Mouse (Mus musculus): Measurements from ENCODE around the gene Kif1b. TPM values are rescaled to one million over a fixed set of nuclear protein-coding genes. Genes with fewer than 3 reads are reported as not detected.
A peak's percentile ranks its signal among the peaks of the same experiment; 100 is the strongest.

Kif1b gene
- polyA plus RNA-seq, 1 experiment from 2014 or later, result 41.6 TPM

DNA sequence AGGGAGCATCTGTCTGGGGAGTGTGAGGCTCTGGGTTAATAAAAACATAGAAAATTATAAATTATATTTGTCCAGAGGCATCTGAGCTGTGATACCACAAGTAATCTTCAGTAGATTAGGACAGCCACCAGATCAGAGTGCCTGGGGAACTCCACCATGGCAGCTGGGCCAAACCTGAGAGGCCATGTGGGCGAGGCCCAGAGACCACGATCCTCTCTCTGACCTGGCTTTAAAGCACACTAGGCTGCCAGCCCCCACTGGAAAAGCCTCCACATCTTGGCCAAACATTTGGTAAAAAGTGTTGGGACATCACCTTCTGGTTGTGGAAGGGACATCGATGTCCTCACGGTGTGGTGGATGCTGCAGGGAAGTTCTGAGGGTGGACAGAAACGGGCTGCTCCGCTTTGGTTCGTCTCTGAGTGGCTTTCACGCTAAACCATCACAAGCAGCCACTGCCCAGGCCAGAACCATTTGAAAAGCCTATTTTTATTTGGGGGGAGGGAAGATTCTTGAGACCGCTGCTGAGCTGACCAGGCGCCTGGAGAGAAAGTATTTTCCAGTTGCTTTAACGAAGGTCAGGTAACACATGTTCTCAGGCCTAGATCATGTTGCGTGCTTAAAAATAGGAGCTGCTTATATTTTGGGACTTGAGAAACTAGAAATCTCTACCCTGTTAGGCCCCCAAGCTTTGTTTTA, 6.2 kb upstream of the Kif1b start:
- Histone ChIP-seq H3K4me3 (no peak overlapping the region), H3K27me3 (no peaks in the 10 kb centered on the region), H3K36me3 (no peaks in the 10 kb centered on the region), H3K4me2 (no peak overlapping the region), H3K9me3 (no peaks in the 10 kb centered on the region), H3K27ac (peak overlapping the region; percentile 52; the same call in 1 of the 2 replicates), H3K4me1 (no peaks in the 10 kb centered on the region), H3K9ac (no peak overlapping the region)
- 52% methylated on average over 12 of the region's 12 CpGs for WGBS
- no peak for ATAC-seq (ENCODE audit: insufficient number of reproducible peaks, low FRiP score, low TSS enrichment, low read depth)

DNA sequence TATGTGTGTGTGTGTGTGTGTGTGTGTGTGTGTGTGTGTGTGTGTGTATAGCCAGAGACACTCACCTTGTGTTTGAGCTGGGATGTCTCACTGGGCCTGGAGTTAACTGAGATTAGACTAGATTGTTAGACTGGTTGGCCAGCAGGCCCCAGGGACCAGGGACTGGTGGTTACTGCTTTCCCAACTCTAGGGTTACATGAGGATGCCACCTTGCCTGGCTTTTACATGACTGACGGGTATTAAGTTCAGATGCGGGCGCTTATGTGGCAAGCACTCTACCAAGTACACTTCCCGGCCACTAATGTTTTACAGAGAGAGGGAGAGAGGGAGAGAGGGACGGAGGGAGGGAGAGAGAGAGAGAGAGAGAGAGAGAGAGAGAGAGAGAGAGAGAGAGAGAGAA, 4.5 kb upstream of the Kif1b start:
- ATAC-seq (ENCODE audit: insufficient number of reproducible peaks, low FRiP score, low TSS enrichment, low read depth), result no peak
- WGBS, result 82% methylated on average over 5 of the region's 5 CpGs

DNA sequence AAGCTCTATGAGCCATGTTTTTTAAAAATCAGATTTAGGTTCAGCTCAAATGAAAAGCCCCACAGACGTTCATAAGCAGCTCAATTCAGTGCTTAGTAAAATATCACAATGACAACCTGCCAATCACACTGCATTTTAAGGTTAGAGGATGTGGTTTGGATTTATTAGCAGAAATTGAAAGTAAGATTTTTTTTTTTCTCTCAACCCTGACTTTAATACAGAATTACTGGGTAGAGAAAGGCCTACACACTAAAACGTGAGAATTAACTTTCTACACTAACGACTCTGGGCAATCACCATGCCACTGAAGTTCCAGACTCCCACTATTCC, 963 bp upstream of the Kif1b start:
- Histone ChIP-seq H3K36me3 (no peaks in the 10 kb centered on the region), H3K4me1 (peaks cover 13% of the 10 kb centered on the region), H3K4me3 (peak overlapping the region; percentile 81), H3K27me3 (no peaks in the 10 kb centered on the region), H3K9me3 (no peaks in the 10 kb centered on the region), H3K27ac (peak overlapping the region; percentile 89), H3K4me2 (peak overlapping the region; percentile 76), H3K9ac (peak overlapping the region; percentile 67; the same call in 1 of the 2 replicates)
- ATAC-seq (ENCODE audit: insufficient number of reproducible peaks, low FRiP score, low TSS enrichment, low read depth), result no peak
- WGBS, result 53% methylated on average over 3 of the region's 3 CpGs

More for the DNA sequence above, 4.5 kb upstream of the Kif1b start:
- Histone ChIP-seq H3K27me3 (no peaks in the 10 kb centered on the region), H3K4me2 (no peak overlapping the region), H3K36me3 (no peaks in the 10 kb centered on the region), H3K9me3 (no peaks in the 10 kb centered on the region), H3K9ac (no peak overlapping the region), H3K27ac (no peak overlapping the region), H3K4me3 (no peak overlapping the region), H3K4me1 (peaks cover 4% of the 10 kb centered on the region; the same call in 1 of the 2 replicates)

DNA sequence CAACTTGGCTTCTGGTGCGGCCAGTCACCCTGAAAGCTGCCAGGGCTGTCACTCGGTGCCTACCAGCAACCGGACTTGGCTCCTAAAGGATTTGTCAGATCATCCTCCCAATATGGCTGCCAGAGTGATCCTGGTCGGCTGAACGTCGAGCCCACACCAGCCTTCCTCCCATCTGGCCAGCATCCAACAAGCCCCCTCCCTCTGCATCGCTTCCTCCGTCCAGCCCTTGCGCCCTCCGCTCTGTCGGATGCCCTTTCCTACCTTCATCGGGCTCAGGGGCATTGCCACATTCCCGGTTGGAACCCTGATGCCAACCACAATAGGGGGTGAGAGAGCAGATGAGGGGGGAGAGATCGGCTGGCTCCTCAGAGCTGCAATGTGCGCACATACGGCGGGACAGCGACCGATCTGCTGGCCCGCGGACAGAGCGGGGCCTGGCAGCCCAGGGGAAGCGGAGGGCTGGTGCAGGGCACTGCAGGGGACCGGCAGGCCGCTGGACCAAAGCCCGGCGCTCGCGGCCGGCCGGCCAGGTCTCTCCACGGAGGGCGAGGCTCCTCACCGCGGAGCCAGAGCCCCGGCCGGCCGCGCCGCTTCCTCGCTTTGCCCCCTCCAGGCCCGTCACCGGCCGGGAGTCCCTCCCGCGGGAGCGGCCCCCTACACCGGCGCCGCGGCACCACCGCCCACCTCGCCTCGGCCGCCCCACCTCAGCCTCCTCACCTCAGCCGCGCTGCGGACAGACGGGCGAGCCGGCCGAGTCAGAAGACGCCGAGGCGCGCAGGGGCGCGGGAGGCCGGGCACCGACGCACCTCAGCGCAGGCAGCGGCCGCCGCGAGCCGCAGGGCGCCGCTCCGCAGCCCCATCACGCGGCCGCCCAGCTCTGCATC, 539 bp downstream of the Kif1b start:
- WGBS, result 0% methylated on average over 79 of the region's 83 CpGs
- Histone ChIP-seq H3K9ac (peak overlapping the region; percentile 96), H3K36me3 (no peaks in the 10 kb centered on the region), H3K4me3 (peak overlapping the region; percentile 81), H3K4me1 (peaks cover 16% of the 10 kb centered on the region), H3K27ac (peak overlapping the region; percentile 94), H3K4me2 (peak overlapping the region; percentile 76), H3K27me3 (no peaks in the 10 kb centered on the region), H3K9me3 (no peaks in the 10 kb centered on the region)
- peak; percentile 53 for ATAC-seq (ENCODE audit: insufficient number of reproducible peaks, low FRiP score, low TSS enrichment, low read depth)

DNA sequence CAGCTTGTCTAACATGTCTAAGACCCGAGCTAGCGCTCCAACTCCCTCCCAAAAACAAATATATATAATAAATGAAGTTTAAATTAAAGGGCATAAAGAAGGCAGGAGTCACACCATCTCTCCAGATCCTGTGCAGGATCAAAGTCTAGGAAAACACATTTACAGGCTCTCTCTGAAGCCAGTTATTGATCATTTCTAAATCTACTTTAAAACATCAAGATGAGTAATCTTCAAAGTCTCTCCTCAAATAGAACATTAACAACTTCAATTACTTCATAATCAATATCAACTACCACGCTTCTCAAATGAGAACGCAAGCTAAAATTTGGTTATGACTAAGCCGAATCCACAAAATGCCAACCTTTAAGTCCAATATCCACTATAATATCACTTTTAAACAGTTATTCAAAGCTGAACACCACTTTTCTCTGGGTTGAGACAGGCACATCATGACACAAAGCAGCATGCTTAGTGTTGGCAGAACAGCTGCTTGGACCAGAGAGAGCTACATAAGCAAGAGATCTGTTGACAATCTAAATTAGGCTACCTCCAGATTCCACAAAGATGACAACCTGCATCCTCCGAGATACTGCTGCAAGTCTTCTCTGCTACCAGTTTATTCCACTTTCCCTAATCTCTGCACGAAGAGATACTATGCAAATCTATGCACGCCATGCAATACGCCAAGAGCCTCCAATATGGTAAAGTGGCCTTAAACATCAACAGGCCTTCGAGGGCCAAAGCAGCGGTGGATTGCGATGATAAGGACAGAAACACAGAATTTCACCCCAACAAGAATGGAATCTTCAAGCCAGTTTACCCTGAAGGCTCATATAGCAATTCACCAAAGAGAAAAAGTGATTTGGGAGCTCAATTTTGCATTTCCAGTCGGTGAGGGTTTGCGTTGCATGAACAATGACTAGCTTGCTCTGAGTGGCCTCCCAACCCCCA, 1.5 kb downstream of the Kif1b start:
- H3K4me1 ChIP-seq, result peaks cover 24% of the 10 kb centered on the region
- ATAC-seq (ENCODE audit: insufficient number of reproducible peaks, low FRiP score, low TSS enrichment, low read depth), result no peak
- H3K36me3 ChIP-seq, result no peaks in the 10 kb centered on the region
- H3K27me3 ChIP-seq, result no peaks in the 10 kb centered on the region
- peak overlapping the region; percentile 76 for H3K4me2 ChIP-seq
- H3K4me3 ChIP-seq, result peak overlapping the region; percentile 81
- H3K27ac ChIP-seq, result peak overlapping the region; percentile 94
- no peaks in the 10 kb centered on the region for H3K9me3 ChIP-seq
- 38% methylated on average over 14 of the region's 14 CpGs for WGBS
- H3K9ac ChIP-seq, result peak overlapping the region; percentile 96

DNA sequence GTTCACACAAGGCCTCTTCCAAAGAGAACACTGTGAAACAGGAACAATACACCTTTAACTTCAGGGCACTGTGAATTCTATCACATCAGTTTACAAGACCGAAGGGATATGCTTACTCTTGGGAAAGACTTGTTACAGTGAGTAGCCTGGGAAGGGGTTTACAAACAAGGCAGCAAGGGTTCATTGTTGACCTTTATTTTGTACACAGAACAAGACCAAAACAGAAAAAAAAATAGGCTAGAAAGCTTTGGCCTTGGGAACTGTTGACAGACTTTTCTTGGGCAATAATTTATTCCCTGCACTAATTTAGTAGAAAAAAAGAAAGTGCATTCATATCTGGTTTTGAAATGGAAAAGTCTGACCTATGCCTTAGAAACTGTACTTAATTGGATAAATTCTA, 3.0 kb downstream of the Kif1b start:
- Histone ChIP-seq H3K27me3 (no peaks in the 10 kb centered on the region), H3K9me3 (no peaks in the 10 kb centered on the region), H3K4me2 (no peak overlapping the region), H3K9ac (no peak overlapping the region), H3K36me3 (no peaks in the 10 kb centered on the region), H3K4me1 (peaks cover 24% of the 10 kb centered on the region), H3K27ac (no peak overlapping the region), H3K4me3 (no peak overlapping the region)
- 73% methylated on average over 1 of the region's 1 CpGs for WGBS
- no peak for ATAC-seq (ENCODE audit: insufficient number of reproducible peaks, low FRiP score, low TSS enrichment, low read depth)

DNA sequence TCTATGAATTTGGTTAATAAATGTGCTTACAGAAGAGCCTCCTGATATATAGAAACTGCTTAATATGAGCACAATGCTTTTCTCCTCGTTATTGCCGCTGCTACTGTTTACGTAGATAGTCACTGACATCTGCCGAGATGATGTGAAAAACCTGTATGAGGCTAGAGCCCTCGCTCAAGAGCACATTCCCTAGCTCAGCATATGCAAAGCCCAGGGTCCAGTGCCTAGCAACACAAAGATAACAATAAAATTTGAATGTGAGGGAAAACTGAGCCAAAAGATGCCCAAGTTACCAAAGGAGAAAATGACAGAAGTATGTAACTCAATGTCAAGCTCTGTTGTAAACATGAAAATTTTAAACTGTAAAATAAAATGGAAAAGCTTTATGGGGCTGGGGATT, 4.0 kb downstream of the Kif1b start:
- Histone ChIP-seq H3K9ac (no peak overlapping the region), H3K27me3 (no peaks in the 10 kb centered on the region), H3K4me3 (no peak overlapping the region), H3K36me3 (no peaks in the 10 kb centered on the region), H3K4me1 (peaks cover 24% of the 10 kb centered on the region), H3K9me3 (no peaks in the 10 kb centered on the region), H3K4me2 (no peak overlapping the region), H3K27ac (no peak overlapping the region)
- ATAC-seq (ENCODE audit: insufficient number of reproducible peaks, low FRiP score, low TSS enrichment, low read depth), result no peak
- WGBS, result 70% methylated on average over 5 of the region's 5 CpGs

DNA sequence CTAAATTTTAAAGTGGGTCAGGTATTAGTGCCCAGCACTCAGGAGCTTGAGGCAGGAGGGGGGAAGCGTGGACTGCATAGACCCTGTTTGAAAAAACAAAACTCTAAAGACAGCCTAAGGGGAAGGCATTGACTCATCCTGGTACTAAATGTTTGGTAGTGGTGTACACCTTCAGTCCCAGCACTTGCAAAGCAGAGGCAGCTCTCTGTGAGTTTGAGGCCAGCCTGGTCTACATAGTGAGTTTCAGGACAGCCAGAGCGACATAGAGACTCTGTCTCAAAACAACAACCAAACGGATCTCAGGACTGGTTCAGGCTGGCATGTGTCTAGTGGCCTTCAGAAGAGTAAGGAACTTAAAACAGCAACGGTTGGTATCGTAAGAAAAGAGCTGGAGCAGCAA, 4.7 kb downstream of the Kif1b start:
- Histone ChIP-seq H3K9ac (no peak overlapping the region), H3K4me1 (peaks cover 19% of the 10 kb centered on the region), H3K4me2 (no peak overlapping the region), H3K4me3 (no peak overlapping the region), H3K27me3 (no peaks in the 10 kb centered on the region), H3K36me3 (no peaks in the 10 kb centered on the region), H3K27ac (peak overlapping the region; percentile 33; the same call in 1 of the 2 replicates), H3K9me3 (no peaks in the 10 kb centered on the region)
- ATAC-seq (ENCODE audit: insufficient number of reproducible peaks, low FRiP score, low TSS enrichment, low read depth), result no peak
- 66% methylated on average over 5 of the region's 5 CpGs for WGBS

DNA sequence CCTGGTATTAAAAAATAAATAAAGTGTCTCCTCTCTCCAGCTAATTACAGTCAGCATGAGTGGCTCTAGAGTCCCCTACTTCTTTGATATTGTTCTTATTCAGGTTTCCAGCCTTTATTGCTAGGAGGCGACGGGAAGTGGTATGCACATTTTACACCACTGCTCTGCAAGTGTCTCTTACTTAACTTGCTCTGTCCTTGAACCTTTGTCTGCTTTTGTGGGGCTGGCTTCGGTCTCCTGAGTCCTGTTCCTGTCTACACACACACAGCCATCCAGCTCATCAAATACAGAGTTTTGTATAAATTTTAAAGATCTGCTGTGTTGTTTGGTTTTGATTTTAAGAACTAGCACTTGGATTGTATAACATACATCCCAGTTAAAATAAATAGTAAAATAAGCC, 5.4 kb downstream of the Kif1b start:
- no peak for ATAC-seq (ENCODE audit: insufficient number of reproducible peaks, low FRiP score, low TSS enrichment, low read depth)
- Histone ChIP-seq H3K4me3 (no peak overlapping the region), H3K27ac (peak overlapping the region; percentile 43; the same call in 1 of the 2 replicates), H3K9me3 (no peaks in the 10 kb centered on the region), H3K27me3 (no peaks in the 10 kb centered on the region), H3K9ac (no peak overlapping the region), H3K36me3 (no peaks in the 10 kb centered on the region), H3K4me1 (peaks cover 21% of the 10 kb centered on the region), H3K4me2 (no peak overlapping the region)
- WGBS, result 58% methylated on average over 3 of the region's 3 CpGs

DNA sequence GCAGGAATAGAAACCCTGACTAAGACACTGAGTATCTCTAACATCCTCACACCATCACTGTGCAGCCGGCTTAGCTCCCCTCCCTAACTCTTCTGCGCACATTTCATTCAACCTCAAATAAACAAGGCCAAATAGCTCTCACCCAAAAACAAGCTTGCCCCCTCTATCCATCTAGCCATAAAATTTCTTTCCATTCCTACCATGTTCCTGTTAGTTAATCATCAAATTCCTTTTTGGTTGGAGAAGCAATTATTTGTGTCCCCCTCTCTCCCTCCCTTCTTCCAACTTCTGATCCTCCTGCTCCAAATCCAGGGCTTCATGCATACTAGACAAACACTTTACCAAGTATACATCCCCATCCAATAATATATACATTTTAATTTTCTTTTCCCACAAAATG, 11.0 kb downstream of the Kif1b start:
- Histone ChIP-seq H3K27ac (no peak overlapping the region), H3K4me1 (peaks cover 21% of the 10 kb centered on the region), H3K4me3 (no peak overlapping the region), H3K36me3 (no peaks in the 10 kb centered on the region), H3K9ac (no peak overlapping the region), H3K9me3 (no peaks in the 10 kb centered on the region), H3K4me2 (no peak overlapping the region), H3K27me3 (no peaks in the 10 kb centered on the region)
- WGBS, result 74% methylated on average over 2 of the region's 2 CpGs
- ATAC-seq (ENCODE audit: insufficient number of reproducible peaks, low FRiP score, low TSS enrichment, low read depth), result no peak

DNA sequence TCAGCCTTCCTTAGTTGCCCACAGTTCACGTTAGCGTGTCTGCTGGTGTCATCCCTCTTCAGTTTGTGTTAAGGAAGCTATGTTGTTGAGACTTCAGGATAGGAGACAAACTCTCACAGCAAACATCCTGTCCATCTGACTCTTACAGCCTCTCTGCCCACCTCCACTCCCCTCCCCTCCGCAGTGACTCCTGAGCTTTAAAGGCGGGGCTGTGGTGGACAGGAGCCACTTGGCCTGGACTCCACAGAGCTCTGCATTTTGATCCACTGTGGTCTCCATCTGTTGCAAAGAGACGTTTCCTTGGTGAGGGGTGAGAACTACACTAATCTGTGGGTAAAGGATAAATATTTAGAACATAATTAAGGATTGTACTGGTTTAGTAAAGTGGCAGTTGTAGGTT, 14.5 kb downstream of the Kif1b start:
- Histone ChIP-seq H3K27me3 (no peaks in the 10 kb centered on the region), H3K27ac (no peak overlapping the region), H3K4me1 (peaks cover 18% of the 10 kb centered on the region), H3K4me2 (no peak overlapping the region), H3K36me3 (peaks cover 19% of the 10 kb centered on the region), H3K9me3 (no peaks in the 10 kb centered on the region), H3K9ac (no peak overlapping the region), H3K4me3 (no peak overlapping the region)
- no peak for ATAC-seq (ENCODE audit: insufficient number of reproducible peaks, low FRiP score, low TSS enrichment, low read depth)
- WGBS, result 74% methylated on average over 5 of the region's 5 CpGs
